8 mouse cellular contexts compared by ENCODE assay signal in genomic region chr8:70129309-70129952, GRCm38 (mm10). TPM values are rescaled to one million over a fixed set of nuclear protein-coding genes. Genes with fewer than 3 reads are reported as not detected.
DNase-seq lines count a peak whose midpoint lies in the region; TF ChIP-seq lines count a peak whose summit lies in the region.
"Had no signal": no experiment of that assay in that cellular context is flagged by ENCODE, and none has a peak within 500 bp of the region (broad histone marks: within the 10 kb centered on the region; RNA-seq: fewer than 3 reads in every experiment).

No protein-coding gene starts in this region.

- peaks cover 31% of the 10 kb centered on the region for H3K4me1 ChIP-seq in olfactory bulb, adult 2 months (ENCODE audit: control insufficient read depth, insufficient read depth, low read length)

- H3K27ac ChIP-seq in olfactory bulb, adult 2 months (ENCODE audit: insufficient read depth, low read depth, low read length), result peak overlapping the region; percentile 81
- H3K27ac ChIP-seq: embryonic facial prominence, embryonic 12.5 days had no signal

- no peak overlapping the region for H3K4me3 ChIP-seq in olfactory bulb, adult 2 months (ENCODE audit: insufficient read depth, low read depth, low read length)
- H3K4me3 ChIP-seq: embryonic facial prominence, embryonic 12.5 days had no signal

- DNase-seq in urinary bladder, postnatal 14 days (ENCODE audit: low spot score), result peak; percentile 12
- DNase-seq in urinary bladder, adult 2 months (ENCODE audit: low spot score), result no peak
- DNase-seq in cerebellum, postnatal 10 days, result peak; percentile 64 to 82
- DNase-seq in heart, adult 9 months (ENCODE audit: low spot score in 2 of 2), result peak; percentile 59 to 65
- peak; percentile 90 for DNase-seq in layer of hippocampus, adult 9-11 months
- no peak for DNase-seq in thymus, postnatal 14 days

- WGBS in olfactory bulb, adult 2 months, result 31% methylated on average over 9 of the region's 9 CpGs

- no peak for TF ChIP-seq CTCF in olfactory bulb, adult 2 months (IDR thresholded peaks at IDR 0.05; ENCODE audit: insufficient read depth, low read depth, low read length)

- no peak for TF ChIP-seq POLR2A in olfactory bulb, adult 2 months (IDR thresholded peaks at IDR 0.05; ENCODE audit: insufficient read depth, low read depth, low read length)

RNA-seq across cellular contexts. Expression of gene Nr2c2ap, which starts 1.7 kb away (rescaled TPM):
- 18.0 and 25.1 TPM in 2 replicates for polyA plus RNA-seq in urinary bladder, adult 2 months (2012; rRNA removed)
- not detected in 2 replicates for polyA plus RNA-seq in olfactory bulb, adult 2 months (2012; ENCODE audit: insufficient read depth, insufficient read length, low replicate concordance, missing spikeins)

RNA-seq across cellular contexts. Expression of gene Ncan, which starts 8.8 kb away (rescaled TPM):
- 0.12 and 0.18 TPM in 2 replicates for polyA plus RNA-seq in urinary bladder, adult 2 months (2012; rRNA removed)
- 84.7 TPM in 1 of 2 replicates, not detected in the other for polyA plus RNA-seq in olfactory bulb, adult 2 months (2012; ENCODE audit: insufficient read depth, insufficient read length, low replicate concordance, missing spikeins)

RNA-seq across cellular contexts. Expression of gene Rfxank, which starts 9.5 kb away (rescaled TPM):
- 14.8 and 17.3 TPM in 2 replicates for polyA plus RNA-seq in urinary bladder, adult 2 months (2012; rRNA removed)
- polyA plus RNA-seq in olfactory bulb, adult 2 months (2012; ENCODE audit: insufficient read depth, insufficient read length, low replicate concordance, missing spikeins), result not detected in 2 replicates

RNA-seq across cellular contexts. Expression of gene Borcs8, which starts 9.9 kb away (rescaled TPM):
- 73.8 and 74.1 TPM in 2 replicates for polyA plus RNA-seq in urinary bladder, adult 2 months (2012; rRNA removed)
- not detected in 2 replicates for polyA plus RNA-seq in olfactory bulb, adult 2 months (2012; ENCODE audit: insufficient read depth, insufficient read length, low replicate concordance, missing spikeins)

RNA-seq across cellular contexts. Expression of gene Mef2b, which starts 10.1 kb away (rescaled TPM):
- polyA plus RNA-seq in urinary bladder, adult 2 months (2012; rRNA removed), result 0.29 and 0.35 TPM in 2 replicates
- polyA plus RNA-seq in olfactory bulb, adult 2 months (2012; ENCODE audit: insufficient read depth, insufficient read length, low replicate concordance, missing spikeins), result not detected in 2 replicates

Comparison
In these comparisons a context has a peak if more than half of its experiments do, and no peak if none do; other contexts are left out.
1. DNase-seq: peak in urinary bladder, postnatal 14 days (single experiment), cerebellum, postnatal 10 days (2 of 2), heart, adult 9 months (2 of 2) and layer of hippocampus, adult 9-11 months (single experiment); none in urinary bladder, adult 2 months (single experiment) and thymus, postnatal 14 days (single experiment).
2. RNA of gene Ncan, which starts 8.8 kb away (polyA plus RNA-seq): 84.7 TPM in olfactory bulb, adult 2 months; 0.12 to 0.18 TPM in urinary bladder, adult 2 months; every median in the first group is over 10 times any median in the second.